16 mouse cellular contexts compared by ENCODE assay signal in the genomic region with DNA sequence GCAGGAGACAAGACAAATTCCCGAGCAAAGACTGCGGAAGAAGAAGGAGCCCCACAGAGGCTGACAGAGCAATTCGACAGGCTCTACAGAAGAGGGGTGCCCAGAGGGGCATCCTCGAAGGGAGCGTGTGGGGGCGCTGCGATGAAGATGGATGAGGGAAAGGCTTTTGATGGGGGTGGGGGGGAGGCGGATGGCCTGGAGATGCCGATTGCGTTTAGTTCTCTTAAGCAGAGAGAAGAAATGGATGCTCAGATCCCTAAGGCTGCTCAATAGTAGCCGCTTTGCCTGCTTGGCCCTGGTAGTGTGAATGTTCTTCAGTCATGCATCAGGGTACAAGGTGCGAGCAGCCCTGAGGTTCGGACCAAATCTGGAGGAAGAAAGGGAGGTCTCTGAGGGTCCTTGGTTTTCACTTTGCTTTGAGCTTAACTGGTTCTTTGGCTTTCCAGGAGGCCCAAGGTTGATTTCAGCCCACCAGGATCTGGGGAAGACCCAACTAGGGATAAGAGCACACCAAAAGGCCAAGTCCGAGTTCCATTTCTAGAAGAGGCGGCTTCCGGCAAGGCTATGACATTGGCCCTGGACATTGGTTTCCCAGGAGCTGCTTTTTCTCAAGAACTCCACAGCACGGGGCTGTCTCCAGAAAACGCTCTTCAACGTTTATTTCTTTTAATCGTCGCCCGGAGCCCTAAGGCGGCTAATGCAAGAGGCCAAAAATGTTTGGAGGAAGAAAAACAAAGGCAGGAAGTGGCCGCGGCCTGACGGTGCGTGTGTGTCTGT. TPM values are rescaled to one million over a fixed set of nuclear protein-coding genes. Genes with fewer than 3 reads are reported as not detected.
DNase-seq lines count a peak whose midpoint lies in the region; ATAC-seq and TF ChIP-seq lines count a peak whose summit lies in the region.
"Had no signal": no experiment of that assay in that cellular context is flagged by ENCODE, and none has a peak within 500 bp of the region (broad histone marks: within the 10 kb centered on the region; RNA-seq: fewer than 3 reads in every experiment).

No protein-coding gene starts in this region.

- no peak for TF ChIP-seq CTCF in lung, adult 2 months (IDR thresholded peaks at IDR 0.05; ENCODE audit: insufficient read depth, low read length)
- no peak for TF ChIP-seq CTCF in embryonic fibroblast, embryonic 13.5 days (IDR thresholded peaks at IDR 0.05; ENCODE audit: borderline replicate concordance, insufficient read depth, low read length)

- H3K9ac ChIP-seq in lung, embryonic 15.5 days, result no peak overlapping the region
- H3K9ac ChIP-seq: embryonic facial prominence, embryonic 15.5 days; heart, embryonic 15.5 days had no signal

- no peak for DNase-seq in lung, adult 2 months
- DNase-seq in limb, embryonic 10.5 days (ENCODE audit: low spot score), result peak; percentile 73
- DNase-seq in urinary bladder, adult 2 months (ENCODE audit: low spot score), result peak; percentile 44
- no peak for DNase-seq in adrenal gland, adult (ENCODE audit: inconsistent age in 2 of 2, low spot score in 1 of 2)
- no peak for DNase-seq in natural killer cell, adult 2 months (ENCODE audit: low spot score in 2 of 2)
- DNase-seq: adrenal gland, adult 2 months; lung, postnatal 14 days had no signal

- no peak for ATAC-seq in lung, embryonic 15.5 days (ENCODE audit: borderline replicate concordance, extremely low read depth, low FRiP score, low TSS enrichment)

- WGBS in lung, embryonic 15.5 days, result 2% methylated on average over 27 of the region's 27 CpGs
- 4% methylated on average over 27 of the region's 27 CpGs for WGBS in lung, adult 2 months
- WGBS in limb, embryonic 10.5 days, result 2% methylated on average over 27 of the region's 27 CpGs

- H3K4me3 ChIP-seq in lung, embryonic 15.5 days, result 0 out of 2 replicates have a peak overlapping the region, but pooled peaks have one; percentile 4
- H3K4me3 ChIP-seq in lung, adult 2 months (replicated peaks; ENCODE audit: extremely low read depth, low read depth, low read length), result no peak overlapping the region
- peak overlapping the region; percentile 24 for H3K4me3 ChIP-seq in embryonic fibroblast, embryonic 13.5 days (ENCODE audit: insufficient read depth, low read length)
- H3K4me3 ChIP-seq in limb, embryonic 10.5 days, result peak overlapping the region; percentile 90
- H3K4me3 ChIP-seq: embryonic facial prominence, embryonic 15.5 days; heart, embryonic 15.5 days; left cerebral cortex, adult 2 months had no signal

- no peak for TF ChIP-seq POLR2A in lung, adult 2 months (IDR thresholded peaks at IDR 0.05; ENCODE audit: borderline replicate concordance, extremely low read depth, low read depth, low read length)
- no peak for TF ChIP-seq POLR2A in embryonic fibroblast, embryonic 13.5 days (IDR thresholded peaks at IDR 0.05; ENCODE audit: low read depth, low read length)

- H3K4me2 ChIP-seq in lung, embryonic 15.5 days, result no peak overlapping the region
- H3K4me2 ChIP-seq: embryonic facial prominence, embryonic 15.5 days; heart, embryonic 15.5 days had no signal

- H3K27ac ChIP-seq in lung, embryonic 15.5 days, result no peak overlapping the region
- peak overlapping the region; percentile 60 for H3K27ac ChIP-seq in embryonic fibroblast, embryonic 13.5 days (ENCODE audit: insufficient read depth, low read length)
- peak overlapping the region; percentile 99 for H3K27ac ChIP-seq in limb, embryonic 10.5 days
- H3K27ac ChIP-seq: embryonic facial prominence, embryonic 15.5 days; heart, embryonic 15.5 days; left cerebral cortex, adult 2 months had no signal

- no peaks in the 10 kb centered on the region for H3K9me3 ChIP-seq in lung, embryonic 15.5 days
- no peaks in the 10 kb centered on the region for H3K9me3 ChIP-seq in limb, embryonic 10.5 days (replicated peaks)
- H3K9me3 ChIP-seq: embryonic facial prominence, embryonic 15.5 days; G1E; heart, embryonic 15.5 days had no signal

- peaks cover 99% of the 10 kb centered on the region for H3K27me3 ChIP-seq in lung, embryonic 15.5 days
- peaks cover 85% of the 10 kb centered on the region for H3K27me3 ChIP-seq in limb, embryonic 10.5 days (ENCODE audit: low read depth, poor library complexity, severe bottlenecking)

- peaks cover 18% of the 10 kb centered on the region for H3K4me1 ChIP-seq in lung, embryonic 15.5 days
- H3K4me1 ChIP-seq in lung, adult 2 months (ENCODE audit: control insufficient read depth, insufficient read depth, low read length), result peaks cover 2% of the 10 kb centered on the region
- no peaks in the 10 kb centered on the region for H3K4me1 ChIP-seq in embryonic fibroblast, embryonic 13.5 days (ENCODE audit: control insufficient read depth, insufficient read depth, low read length)
- peaks cover 78% of the 10 kb centered on the region for H3K4me1 ChIP-seq in limb, embryonic 10.5 days

- H3K36me3 ChIP-seq in lung, embryonic 15.5 days, result no peaks in the 10 kb centered on the region
- H3K36me3 ChIP-seq in limb, embryonic 10.5 days, result peaks cover 18% of the 10 kb centered on the region
- H3K36me3 ChIP-seq: embryonic facial prominence, embryonic 15.5 days; G1E; heart, embryonic 15.5 days had no signal

RNA-seq across cellular contexts. Expression of gene Hoxa11, which starts 3.2 kb away (rescaled TPM):
- polyA plus RNA-seq in lung, embryonic 15.5 days (2015; fragmentation: Nextera tagmentation; extraction: Ambion mirVana), result not detected in 2 replicates
- polyA plus RNA-seq in lung, adult 2 months (2012; rRNA removed), result not detected in 2 replicates
- 5.1 and 9.2 TPM in 2 replicates for polyA plus RNA-seq in embryonic fibroblast, embryonic 13.5 days (2011; ENCODE audit: insufficient read length, low read depth, missing spikeins)
- polyA plus RNA-seq in limb, embryonic 10.5 days (2016; fragmentation: Nextera tagmentation; extraction: Ambion mirVana), result 71.6 and 74.9 TPM in 2 replicates
- polyA plus RNA-seq in urinary bladder, adult 2 months (2012; rRNA removed), result 25.4 and 29.2 TPM in 2 replicates
- polyA plus RNA-seq: adrenal gland, adult 2 months; cerebellum, adult 2 months; embryonic facial prominence, embryonic 15.5 days; G1E; heart, embryonic 15.5 days; midbrain, postnatal 0 days had no signal

RNA-seq across cellular contexts. Expression of gene Hoxa10, which starts 8.2 kb away (rescaled TPM):
- 0.17 TPM in 1 of 2 replicates, not detected in the other for polyA plus RNA-seq in lung, embryonic 15.5 days (2015; fragmentation: Nextera tagmentation; extraction: Ambion mirVana)
- polyA plus RNA-seq in lung, adult 2 months (2012; rRNA removed), result 0.23 TPM in 1 of 2 replicates, not detected in the other
- polyA plus RNA-seq in embryonic fibroblast, embryonic 13.5 days (2011; ENCODE audit: insufficient read length, low read depth, missing spikeins), result 12.1 and 18.2 TPM in 2 replicates
- polyA plus RNA-seq in limb, embryonic 10.5 days (2016; fragmentation: Nextera tagmentation; extraction: Ambion mirVana), result 175 and 195 TPM in 2 replicates
- 79.4 and 93.6 TPM in 2 replicates for polyA plus RNA-seq in urinary bladder, adult 2 months (2012; rRNA removed)
- polyA plus RNA-seq: adrenal gland, adult 2 months; cerebellum, adult 2 months; embryonic facial prominence, embryonic 15.5 days; frontal cortex, adult 2 months; G1E; midbrain, postnatal 0 days had no signal

RNA-seq across cellular contexts. Expression of gene Hoxa13, which starts 11.9 kb away (rescaled TPM):
- not detected in 2 replicates for polyA plus RNA-seq in lung, embryonic 15.5 days (2015; fragmentation: Nextera tagmentation; extraction: Ambion mirVana)
- 0.22 TPM in 1 of 2 replicates, not detected in the other for polyA plus RNA-seq in lung, adult 2 months (2012; rRNA removed)
- 3.3 and 5.0 TPM in 2 replicates for polyA plus RNA-seq in embryonic fibroblast, embryonic 13.5 days (2011; ENCODE audit: insufficient read length, low read depth, missing spikeins)
- 2.7 and 11.1 TPM in 2 replicates for polyA plus RNA-seq in limb, embryonic 10.5 days (2016; fragmentation: Nextera tagmentation; extraction: Ambion mirVana)
- polyA plus RNA-seq in urinary bladder, adult 2 months (2012; rRNA removed), result 32.5 and 40.7 TPM in 2 replicates
- polyA plus RNA-seq: adrenal gland, adult 2 months; cerebellum, adult 2 months; frontal cortex, adult 2 months; G1E; heart, embryonic 15.5 days; midbrain, postnatal 0 days had no signal

RNA-seq across cellular contexts. Expression of gene Hoxa9, which starts 17.9 kb away (rescaled TPM):
- polyA plus RNA-seq in lung, embryonic 15.5 days (2015; fragmentation: Nextera tagmentation; extraction: Ambion mirVana), result 0.16 and 0.29 TPM in 2 replicates
- polyA plus RNA-seq in lung, adult 2 months (2012; rRNA removed), result 0.23 TPM in 1 of 2 replicates, not detected in the other
- 9.9 and 13.6 TPM in 2 replicates for polyA plus RNA-seq in embryonic fibroblast, embryonic 13.5 days (2011; ENCODE audit: insufficient read length, low read depth, missing spikeins)
- polyA plus RNA-seq in limb, embryonic 10.5 days (2016; fragmentation: Nextera tagmentation; extraction: Ambion mirVana), result 95.7 and 123 TPM in 2 replicates
- 48.1 and 60.0 TPM in 2 replicates for polyA plus RNA-seq in urinary bladder, adult 2 months (2012; rRNA removed)
- polyA plus RNA-seq: cerebellum, adult 2 months; frontal cortex, adult 2 months; G1E; midbrain, postnatal 0 days had no signal

RNA-seq across cellular contexts. Expression of gene Hoxa7, which starts 27.2 kb away (rescaled TPM):
- 4.9 and 5.5 TPM in 2 replicates for polyA plus RNA-seq in lung, embryonic 15.5 days (2015; fragmentation: Nextera tagmentation; extraction: Ambion mirVana)
- 6.6 and 8.3 TPM in 2 replicates for polyA plus RNA-seq in lung, adult 2 months (2012; rRNA removed)
- polyA plus RNA-seq in embryonic fibroblast, embryonic 13.5 days (2011; ENCODE audit: insufficient read length, low read depth, missing spikeins), result 15.8 and 21.6 TPM in 2 replicates
- 24.7 and 24.8 TPM in 2 replicates for polyA plus RNA-seq in limb, embryonic 10.5 days (2016; fragmentation: Nextera tagmentation; extraction: Ambion mirVana)
- polyA plus RNA-seq in urinary bladder, adult 2 months (2012; rRNA removed), result 27.6 and 28.6 TPM in 2 replicates
- polyA plus RNA-seq: embryonic facial prominence, embryonic 15.5 days; frontal cortex, adult 2 months; midbrain, postnatal 0 days had no signal

Comparison
In these comparisons a context has a peak if more than half of its experiments do, and no peak if none do; other contexts are left out.
1. DNase-seq: peak in limb, embryonic 10.5 days (single experiment) and urinary bladder, adult 2 months (single experiment); none in lung, adult 2 months (single experiment), adrenal gland, adult (0 of 2) and natural killer cell, adult 2 months (0 of 2).
2. RNA of gene Hoxa10, which starts 8.2 kb away (polyA plus RNA-seq): 175 to 195 TPM in limb, embryonic 10.5 days, 79.4 to 93.6 TPM in urinary bladder, adult 2 months and 12.1 to 18.2 TPM in embryonic fibroblast, embryonic 13.5 days; 0.17 TPM in lung, embryonic 15.5 days and 0.23 TPM in lung, adult 2 months; every median in the first group is over 10 times any median in the second.